Mouse (Mus musculus) adrenal gland, postnatal 25 days (tissue): ENCODE data around the gene Pla2g3. TPM values are rescaled to one million over a fixed set of nuclear protein-coding genes. Genes with fewer than 3 reads are reported as not detected.
A peak's percentile ranks its signal among the peaks of the same experiment; 100 is the strongest.

Experiments
- DNase-seq: peaks from one replicate; pipeline ENCODE4 v3.0.0; 2021; ENCODE audit warnings: mixed read lengths
- total RNA-seq: library from RNA; stranded (reverse); gene quantifications from 2 replicates; pipeline ENCODE4 v1.2.3, GENCODE M21; 2021

The Pla2g3 gene
- total RNA-seq, 1 experiment from 2014 or later, result 0.18 TPM

DNA sequence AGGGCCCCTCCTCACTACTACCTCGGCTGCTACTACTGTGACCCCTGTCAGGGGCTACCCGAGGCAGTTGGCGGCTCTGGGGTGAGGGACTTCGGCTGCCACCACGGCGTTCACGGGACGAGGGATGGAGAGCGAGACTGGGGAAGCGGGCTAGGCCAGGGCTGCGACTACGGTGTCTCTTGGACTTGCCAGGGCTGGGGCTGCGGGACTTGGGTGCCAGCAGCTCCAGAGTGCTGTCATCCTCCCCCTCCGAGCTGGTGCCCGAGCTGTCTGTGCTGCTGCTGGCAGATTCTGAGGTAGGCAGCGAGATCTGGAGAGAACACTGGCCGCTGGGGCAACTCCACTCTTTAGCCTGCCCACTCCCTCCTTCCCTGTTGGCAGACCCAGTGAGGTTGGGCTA is 6.8 kb downstream of the Pla2g3 start:
- no peak for DNase-seq

DNA sequence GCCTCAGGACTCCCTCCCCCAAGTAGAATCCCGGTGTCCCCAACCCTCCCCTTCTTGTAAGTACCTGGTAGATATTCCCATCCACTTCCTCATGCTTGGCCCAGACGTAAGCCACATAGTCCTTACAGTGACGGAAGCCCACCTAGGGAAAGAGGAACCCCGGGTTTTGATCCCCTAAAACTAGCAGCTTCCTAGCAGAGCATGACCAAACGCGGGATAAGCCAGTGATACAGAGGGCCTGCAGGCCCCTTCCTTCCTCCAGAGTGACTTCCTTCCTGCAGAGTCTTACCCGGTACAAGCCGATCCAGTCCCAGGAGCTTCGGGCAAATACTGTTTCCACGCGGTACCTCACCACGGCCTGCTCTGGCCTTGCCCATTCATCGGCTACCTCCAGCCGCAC is 7.4 kb downstream of the Pla2g3 start:
- DNase-seq, result no peak

DNA sequence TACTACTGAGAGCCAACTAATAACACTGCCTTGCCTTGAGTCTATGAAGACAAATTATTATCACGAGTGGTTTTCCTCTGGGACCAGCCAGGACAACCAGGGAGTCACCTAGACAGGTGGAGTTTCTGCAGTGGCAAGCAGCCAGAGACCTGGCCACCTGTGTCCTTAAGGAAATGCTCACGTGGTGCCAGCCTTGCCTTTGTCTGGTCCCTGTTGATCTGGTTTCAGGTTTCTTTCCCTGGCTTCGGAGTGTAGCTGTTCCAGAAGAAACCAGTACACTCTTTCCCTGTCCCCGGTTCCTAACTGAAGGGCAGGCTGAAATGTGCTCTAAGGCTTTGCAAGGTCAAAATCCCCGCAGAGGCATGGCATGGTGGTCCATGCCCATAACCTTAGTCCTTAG is 8.7 kb downstream of the Pla2g3 start:
- no peak for DNase-seq

GRCm38 (mm10) chr11:3497296-3497695 is 9.2 kb downstream of the Pla2g3 start:
- DNase-seq, result no peak

DNA sequence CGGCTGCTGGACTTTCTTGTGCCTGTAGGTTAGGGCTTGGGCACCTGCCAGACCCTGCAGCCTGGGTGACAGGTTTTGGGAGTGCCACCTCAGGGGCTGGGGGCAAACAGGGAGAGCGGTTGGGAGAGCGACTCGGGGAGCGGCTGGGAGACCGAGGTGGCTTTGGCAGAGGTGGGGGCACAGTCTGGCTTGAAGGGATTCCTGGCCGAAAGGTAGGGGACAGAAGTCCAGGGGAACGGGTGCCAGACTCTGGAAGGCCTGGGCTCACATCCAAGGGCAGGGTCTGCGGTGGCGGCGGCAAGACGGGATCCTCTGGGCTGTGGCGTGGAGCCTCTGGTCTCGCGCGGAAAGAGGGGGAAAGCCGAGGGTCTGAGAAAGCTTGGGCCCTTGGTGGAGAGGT is 14.0 kb downstream of the Pla2g3 start:
- no peak for DNase-seq

- DNase-seq, result no peak
Measured at GRCm38 (mm10) chr11:3502459-3503072, 14.5 kb downstream of the Pla2g3 start.

DNA sequence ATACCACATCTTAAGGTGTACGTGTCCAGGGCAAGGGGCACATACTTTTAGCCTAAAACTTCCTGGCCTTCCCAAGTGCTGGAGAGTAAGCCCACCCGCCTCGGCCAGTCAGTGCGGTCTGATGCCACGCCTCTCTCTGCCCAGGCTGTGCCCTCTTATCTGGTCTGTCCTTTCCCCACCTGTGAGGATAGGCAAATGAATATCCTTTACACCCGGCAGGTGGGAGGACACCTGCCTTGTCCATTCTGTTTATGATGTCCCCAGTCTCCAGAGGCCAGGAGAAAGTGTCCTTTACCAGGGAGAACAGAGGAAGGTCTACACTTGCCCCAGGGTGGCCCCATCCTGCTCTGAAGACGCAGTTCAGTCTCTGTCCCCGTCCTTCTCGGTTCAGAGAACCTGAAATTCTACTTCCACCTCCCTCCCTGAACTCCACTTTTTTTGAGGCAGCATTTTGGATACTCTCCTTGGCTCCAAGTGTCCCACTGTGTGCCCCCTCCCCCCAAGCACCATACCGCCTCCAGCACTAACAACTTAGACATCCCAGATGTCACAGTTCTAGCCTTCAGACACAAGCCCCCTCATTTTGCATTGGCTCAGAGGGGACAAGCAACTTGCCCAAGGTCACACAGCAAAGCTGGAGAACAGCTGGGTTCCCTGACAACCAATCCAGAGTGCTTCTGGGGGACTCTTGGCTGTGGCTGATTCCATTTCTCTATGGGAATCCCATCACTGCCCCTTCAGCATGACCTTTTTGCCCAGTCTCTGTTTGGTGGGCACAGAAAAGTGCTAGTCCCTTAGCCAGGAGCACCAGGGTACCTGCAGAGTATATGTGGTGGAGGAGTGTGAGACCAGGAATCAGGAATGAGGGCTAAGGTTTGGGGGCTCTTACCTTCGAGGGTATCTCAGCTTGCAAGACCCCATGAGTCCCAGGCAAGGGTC is 15.9 kb downstream of the Pla2g3 start:
- no peak for DNase-seq

DNA sequence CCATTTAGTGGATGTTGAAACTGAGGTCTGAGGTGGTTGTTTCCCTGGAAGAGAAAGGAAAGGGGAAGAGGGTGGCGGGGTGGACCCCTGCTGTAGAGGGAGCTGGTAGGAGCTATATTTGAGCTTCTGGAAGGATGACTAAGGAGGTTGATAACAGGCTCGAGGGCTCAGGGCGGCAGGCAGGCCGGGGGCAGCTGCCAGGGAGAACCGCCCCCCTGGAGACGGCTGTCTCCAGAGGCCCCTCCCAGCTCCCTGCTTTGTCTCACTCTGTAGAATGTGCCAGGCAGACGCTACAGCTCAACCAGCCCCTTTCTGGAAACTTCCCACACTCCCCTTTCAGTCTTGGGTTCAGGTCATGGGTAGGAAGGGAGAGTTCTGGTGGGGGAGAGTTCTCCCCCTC is 20.1 kb downstream of the Pla2g3 start:
- DNase-seq, result no peak

DNA sequence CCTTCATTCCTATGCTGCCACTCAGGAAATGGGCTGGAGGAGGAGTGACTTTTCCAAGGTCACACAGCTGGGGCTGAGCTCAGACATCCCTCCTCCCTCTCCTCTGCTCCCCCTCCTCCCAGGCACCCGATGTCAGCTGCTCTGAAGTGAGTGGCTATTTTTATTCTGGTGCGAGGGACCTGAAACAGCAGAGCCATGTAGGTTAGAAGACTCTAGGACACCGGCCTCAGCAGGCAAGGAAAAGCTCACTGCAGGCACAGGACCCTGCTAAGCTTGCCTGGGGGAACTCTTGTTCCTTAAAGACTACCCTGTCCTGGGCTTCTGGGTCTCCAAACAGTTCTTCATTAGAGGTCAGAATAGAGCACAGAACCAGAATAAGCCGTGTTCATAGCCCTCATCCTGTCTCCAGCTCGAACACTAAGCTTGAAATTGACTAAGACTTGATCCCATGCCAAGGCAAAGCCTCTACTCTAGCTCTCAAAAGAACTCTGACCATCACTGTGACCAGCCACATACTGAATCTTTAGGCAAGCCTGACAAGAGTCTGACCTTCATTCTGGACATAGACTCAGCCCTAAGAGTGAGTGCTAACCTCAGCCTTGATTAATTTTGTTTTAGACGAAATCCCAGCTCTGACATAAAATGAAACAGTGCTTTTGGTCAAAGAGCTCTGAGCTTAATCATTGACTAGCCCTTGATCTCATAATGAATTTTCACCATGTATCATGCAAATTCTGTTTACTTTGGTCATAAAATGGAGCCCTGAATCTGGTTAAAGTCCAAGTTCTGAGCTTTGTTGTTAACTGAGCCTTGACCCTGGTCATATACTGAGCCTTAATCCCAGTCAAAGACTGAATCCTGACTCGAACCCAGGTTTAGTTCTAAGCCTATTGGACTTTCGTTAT is 21.3 kb downstream of the Pla2g3 start:
- no peak for DNase-seq

- no peak for DNase-seq
Measured at GRCm38 (mm10) chr11:3510321-3510720, 22.2 kb downstream of the Pla2g3 start.

- no peak for DNase-seq
Measured at GRCm38 (mm10) chr11:3513291-3513690, 25.2 kb downstream of the Pla2g3 start.

DNA sequence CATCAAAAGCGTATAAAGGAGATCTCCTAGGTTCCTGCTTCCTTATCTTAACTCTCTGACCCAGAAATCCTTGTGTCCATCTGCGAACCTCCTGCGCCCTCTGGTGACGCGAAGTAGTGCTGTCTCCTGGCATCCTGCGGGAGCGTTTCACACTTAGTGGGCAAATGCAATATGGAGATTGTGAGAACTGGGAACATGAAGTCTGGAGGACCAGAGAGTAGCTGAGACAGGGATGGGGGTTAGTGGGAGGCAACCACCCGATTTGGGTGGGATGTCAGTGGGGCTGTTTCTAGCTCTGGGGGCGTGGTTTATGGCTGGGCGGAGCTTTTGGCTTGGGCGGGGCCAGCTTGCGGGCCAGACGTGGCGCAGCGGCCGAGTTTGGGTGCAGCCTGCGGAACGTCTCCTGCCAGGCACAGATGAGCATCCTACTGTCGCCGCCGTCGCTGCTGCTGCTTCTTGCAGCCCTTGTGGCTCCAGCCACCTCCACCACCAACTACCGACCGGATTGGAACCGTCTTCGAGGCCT is 26.5 kb downstream of the Pla2g3 start, which contains the start of gene Selenom:
TSS of gene Selenom (plus strand) at position 156 of the 526 bp plus-strand sequence.
- peak; percentile 84 for DNase-seq

GRCm38 (mm10) chr11:3515216-3515615 is 27.1 kb downstream of the Pla2g3 start:
- no peak for DNase-seq

DNA sequence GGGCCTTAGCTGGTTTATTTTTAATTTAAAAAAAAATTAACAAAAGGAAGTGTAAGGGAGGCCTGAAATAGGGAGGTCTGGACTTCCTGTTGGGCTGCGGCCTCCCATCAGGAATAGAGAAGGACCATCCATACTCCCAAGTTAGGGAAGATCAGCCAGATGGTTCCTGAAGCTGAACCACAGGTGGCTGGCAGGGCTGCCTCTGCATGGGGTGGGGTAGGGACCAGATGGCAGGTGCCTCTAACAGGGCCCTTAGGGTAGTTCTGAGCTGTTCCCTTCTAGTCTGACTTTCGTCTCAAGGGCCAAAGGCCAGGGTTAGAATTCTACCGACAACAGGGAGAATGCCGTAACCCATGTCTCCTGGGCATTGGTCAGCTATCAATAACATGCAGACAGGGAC is 27.6 kb downstream of the Pla2g3 start:
- no peak for DNase-seq

DNA sequence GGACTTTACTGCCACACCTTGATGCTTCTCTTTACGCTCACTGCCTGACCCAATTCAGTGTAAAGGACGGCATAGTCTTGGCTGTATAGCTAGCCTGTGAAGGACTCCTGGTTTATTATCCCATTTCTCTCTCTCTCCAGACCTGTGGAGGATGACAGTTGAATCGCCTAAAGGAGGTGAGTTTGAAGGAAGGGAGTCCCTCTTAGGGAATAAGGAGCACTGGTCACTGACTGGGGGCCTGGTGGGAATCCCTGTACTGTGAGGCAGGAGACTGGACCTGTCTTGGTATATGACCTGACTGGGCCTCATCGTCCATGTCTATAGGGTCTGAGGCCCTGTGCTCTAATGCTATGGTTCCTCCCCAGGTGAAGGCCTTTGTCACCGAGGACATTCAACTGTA is 28.0 kb downstream of the Pla2g3 start:
- no peak for DNase-seq

DNA sequence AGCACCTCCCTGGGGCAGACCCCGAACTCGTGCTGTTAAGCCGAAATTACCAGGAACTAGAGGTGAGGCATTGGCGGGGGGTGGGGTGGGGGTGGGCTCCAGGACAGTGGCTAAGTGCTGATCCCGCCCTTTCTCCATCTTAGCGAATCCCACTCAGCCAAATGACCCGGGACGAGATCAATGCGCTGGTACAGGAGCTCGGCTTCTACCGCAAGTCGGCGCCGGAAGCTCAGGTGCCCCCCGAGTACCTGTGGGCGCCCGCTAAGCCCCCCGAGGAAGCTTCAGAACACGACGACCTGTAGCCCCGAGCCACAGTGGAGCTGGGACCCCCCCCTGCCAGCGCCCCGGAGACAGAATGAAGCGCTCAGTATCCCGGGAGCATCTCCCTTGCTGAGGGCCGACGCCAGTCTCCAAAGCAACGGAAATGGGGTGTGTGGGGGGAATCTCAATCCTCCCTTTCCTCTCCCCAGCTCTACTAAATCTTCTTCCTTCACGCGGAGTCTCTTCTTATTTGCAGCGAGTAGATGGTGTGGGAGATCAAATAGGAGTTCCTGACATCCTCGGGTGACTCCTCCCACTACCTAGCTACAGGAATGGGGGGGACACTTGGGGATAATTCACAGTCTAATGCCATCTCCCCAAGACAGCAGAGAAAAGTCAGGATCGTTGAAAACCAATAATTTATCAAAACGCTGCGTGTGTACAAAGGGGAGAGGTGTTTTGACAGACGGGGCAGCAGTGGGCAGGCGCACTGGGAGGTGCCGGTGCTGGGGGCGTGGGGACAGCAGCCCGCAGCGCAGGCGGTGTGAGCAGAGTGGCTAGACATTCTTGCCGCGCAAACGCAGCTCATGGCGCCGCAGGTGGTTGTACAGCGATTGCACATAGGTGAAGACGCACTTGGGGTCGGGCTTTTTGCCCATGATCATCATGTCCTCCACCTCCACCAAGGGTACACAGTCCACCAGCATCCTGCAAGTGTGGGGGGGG is 29.1 kb downstream of the Pla2g3 start:
- no peak for DNase-seq

- DNase-seq, result no peak
Measured at GRCm38 (mm10) chr11:3517846-3518732, 30.0 kb downstream of the Pla2g3 start.

- DNase-seq, result no peak
Measured at GRCm38 (mm10) chr11:3519051-3519726, 31.1 kb downstream of the Pla2g3 start.

- no peak for DNase-seq
Measured at GRCm38 (mm10) chr11:3519756-3520398, 31.8 kb downstream of the Pla2g3 start.
